Mouse (Mus musculus) urinary bladder, adult 2 months (tissue): ENCODE measurements around the gene Tmem132e. TPM values are rescaled to one million over a fixed set of nuclear protein-coding genes. Genes with fewer than 3 reads are reported as not detected.

ENCODE experiments used
- DNase-seq: peaks from one replicate; pipeline ENCODE4 v3.0.0; 2022; ENCODE audit warnings: low spot score
- polyA plus RNA-seq: library from polyadenylated mRNA; depleted of rRNA; stranded (reverse); fragments of >200 nt; gene quantifications from 2 replicates; pipeline ENCODE4 v1.2.3, GENCODE M21; 2012; rRNA removed

Gene Tmem132e
- polyA plus RNA-seq, 1 experiment, result 1.8 TPM

GRCm38 (mm10) chr11:82434091-82434831 is 45.6 kb downstream of the Tmem132e start:
- no peak for DNase-seq

GRCm38 (mm10) chr11:82434832-82435182 is 46.1 kb downstream of the Tmem132e start:
- no peak for DNase-seq

- DNase-seq, result no peak
Observed at GRCm38 (mm10) chr11:82448485-82448884, 59.8 kb downstream of the Tmem132e start.

GRCm38 (mm10) chr11:82452516-82452915 is 63.8 kb downstream of the Tmem132e start:
- no peak for DNase-seq

- DNase-seq, result no peak
Observed at GRCm38 (mm10) chr11:82453230-82453629, 64.5 kb downstream of the Tmem132e start.

GRCm38 (mm10) chr11:82461326-82461725 is 72.6 kb downstream of the Tmem132e start:
- no peak for DNase-seq

GRCm38 (mm10) chr11:82465536-82465935 is 76.8 kb downstream of the Tmem132e start:
- no peak for DNase-seq

GRCm38 (mm10) chr11:82467218-82467617 is 78.5 kb downstream of the Tmem132e start:
- no peak for DNase-seq

GRCm38 (mm10) chr11:82471076-82471475 is 82.4 kb downstream of the Tmem132e start:
- no peak for DNase-seq

- DNase-seq, result no peak
Observed at GRCm38 (mm10) chr11:82473137-82473621, 84.5 kb downstream of the Tmem132e start.

- DNase-seq, result no peak
Observed at GRCm38 (mm10) chr11:82476092-82476491, 87.4 kb downstream of the Tmem132e start.

- no peak for DNase-seq
Observed at GRCm38 (mm10) chr11:82477412-82477811, 88.7 kb downstream of the Tmem132e start.

- no peak for DNase-seq
Observed at GRCm38 (mm10) chr11:82480941-82481340, 92.2 kb downstream of the Tmem132e start.

GRCm38 (mm10) chr11:82487359-82488086 is 98.8 kb downstream of the Tmem132e start:
- DNase-seq, result no peak

GRCm38 (mm10) chr11:82490896-82491295 is 102.2 kb downstream of the Tmem132e start:
- no peak for DNase-seq

Other genes with a start within 250 kb of the Tmem132e start
- gene Ccl1, start 83.2 kb upstream of the Tmem132e start, polyA plus RNA-seq, result 0.15 and 0.29 TPM in 2 replicates